10 mouse cellular contexts compared by ENCODE assay signal in the genomic region with DNA sequence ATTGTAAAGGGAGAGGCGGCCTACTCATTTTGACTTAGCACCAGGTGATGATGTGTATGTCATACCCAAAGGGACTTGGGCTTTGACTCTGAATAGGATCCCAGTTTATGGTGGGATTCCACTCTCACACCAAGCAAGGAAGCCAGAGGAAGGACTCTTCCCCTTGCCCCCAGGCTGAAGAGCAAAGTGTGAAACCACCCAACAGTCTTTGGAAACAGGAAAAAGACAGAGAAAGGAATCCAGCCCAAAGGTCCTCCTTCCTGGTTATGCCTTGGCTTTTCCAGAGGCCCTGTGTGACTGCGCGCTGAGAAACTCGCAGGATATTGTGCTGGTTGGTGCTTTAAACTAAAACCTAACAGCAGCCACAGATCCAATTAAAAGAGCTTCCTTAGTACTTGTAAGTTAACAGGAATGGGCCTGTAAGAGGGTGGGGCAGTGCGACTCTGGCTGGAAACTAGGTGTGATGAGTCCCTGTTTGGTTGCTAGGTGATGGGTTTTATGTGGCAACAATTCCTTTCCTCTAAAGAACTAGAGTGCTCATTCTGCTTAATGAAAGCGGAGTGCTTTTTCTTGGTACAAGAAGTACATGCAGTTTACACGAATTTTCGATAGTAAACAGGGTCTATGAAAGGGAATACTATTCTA. TPM values are rescaled to one million over a fixed set of nuclear protein-coding genes. Genes with fewer than 3 reads are reported as not detected.
DNase-seq lines count a peak whose midpoint lies in the region; ATAC-seq lines count a peak whose summit lies in the region.
"Had no signal": no experiment of that assay in that cellular context is flagged by ENCODE, and none has a peak within 500 bp of the region (broad histone marks: within the 10 kb centered on the region; RNA-seq: fewer than 3 reads in every experiment).

No protein-coding gene starts in this region.

- H3K27ac ChIP-seq in kidney, embryonic 15.5 days, result peak overlapping the region; percentile 69

- no peaks in the 10 kb centered on the region for H3K9me3 ChIP-seq in kidney, embryonic 15.5 days (replicated peaks)

- no peaks in the 10 kb centered on the region for H3K27me3 ChIP-seq in kidney, embryonic 15.5 days

- DNase-seq in kidney, postnatal 36 days, result no peak
- DNase-seq in right cerebral cortex, adult 2 months (ENCODE audit: low spot score in 2 of 2), result peak; percentile 30 to 32
- DNase-seq in right cerebral cortex, postnatal 14 days, result no peak
- peak; percentile 17 for DNase-seq in layer of hippocampus, adult 9-11 months
- no peak for DNase-seq in adrenal gland, adult 18-20 months (ENCODE audit: low spot score in 2 of 2)
- no peak for DNase-seq in heart, adult 8-10 months (ENCODE audit: low spot score)
- DNase-seq: cerebellum, adult 18-20 months; gastrocnemius, postnatal 36 days; thymus, adult 2 months had no signal

- no peak overlapping the region for H3K4me2 ChIP-seq in kidney, embryonic 15.5 days

- no peak overlapping the region for H3K4me3 ChIP-seq in kidney, embryonic 15.5 days (replicated peaks)

- H3K9ac ChIP-seq in kidney, embryonic 15.5 days, result no peak overlapping the region

- 71% methylated on average over 8 of the region's 8 CpGs for WGBS in kidney, embryonic 15.5 days

- no peaks in the 10 kb centered on the region for H3K36me3 ChIP-seq in kidney, embryonic 15.5 days

- ATAC-seq in kidney, embryonic 15.5 days (replicated peaks; ENCODE audit: low FRiP score), result no peak

- H3K4me1 ChIP-seq in kidney, embryonic 15.5 days, result peaks cover 57% of the 10 kb centered on the region

RNA-seq across cellular contexts. Expression of gene Ezr, which starts 26.1 kb away (rescaled TPM):
- polyA plus RNA-seq in kidney, embryonic 15.5 days (2015; fragmentation: Nextera tagmentation; extraction: Ambion mirVana), result 182 and 184 TPM in 2 replicates
- total RNA-seq in adrenal gland, adult 18-20 months (2021), result 10 to 100 TPM; 25.9 to 45.7 TPM
- 10 to 100 TPM; 29.1 to 38.7 (median 33.9) TPM for total RNA-seq in heart, adult 8-10 months (2022)

Comparison
In these comparisons a context has a peak if more than half of its experiments do, and no peak if none do; other contexts are left out.
1. DNase-seq: peak in right cerebral cortex, adult 2 months (2 of 2) and layer of hippocampus, adult 9-11 months (single experiment); none in kidney, postnatal 36 days (0 of 2), right cerebral cortex, postnatal 14 days (single experiment), adrenal gland, adult 18-20 months (0 of 2) and heart, adult 8-10 months (single experiment).